Mouse (Mus musculus): ENCODE data around the gene Rubcn. TPM values are rescaled to one million over a fixed set of nuclear protein-coding genes. Genes with fewer than 3 reads are reported as not detected.

Rubcn gene
- polyA plus RNA-seq, 1 experiment from 2014 or later, result 26.1 TPM

DNA sequence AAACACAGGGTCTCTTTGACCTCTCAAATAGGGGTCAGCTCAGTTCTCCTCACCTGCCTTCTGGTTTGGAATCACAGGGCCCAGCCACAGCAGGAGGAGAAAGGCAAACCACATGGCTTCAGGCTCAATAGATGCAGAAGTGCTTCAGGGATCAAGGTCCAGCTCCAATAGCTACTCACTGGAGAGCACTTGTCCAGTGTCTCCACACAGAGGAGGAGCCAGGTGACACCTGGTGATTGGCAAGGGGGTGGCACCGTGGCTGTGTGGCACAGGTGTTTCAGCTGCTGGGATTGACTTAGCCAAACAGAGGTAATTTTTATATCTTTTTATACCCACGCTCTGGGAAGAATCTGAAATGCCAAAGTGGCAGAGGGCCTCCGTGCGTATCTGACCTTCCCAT lies 67.2 kb downstream of the Rubcn start, which contains the start of gene Smbd1:
Smbd1 (minus strand) TSS at position 157 of the 400 bp plus-strand sequence.
- no peak within 1 kb of the TSS for H3K27ac ChIP-seq
- no peaks in the 10 kb centered on the region for H3K27me3 ChIP-seq
- H3K4me3 ChIP-seq, result no peak within 1 kb of the TSS
- no peaks in the 10 kb centered on the region for H3K9me3 ChIP-seq
- H3K9ac ChIP-seq, result no peak within 1 kb of the TSS
- WGBS, result 91% methylated on average over 4 of the region's 4 CpGs
- no peak for ATAC-seq (ENCODE audit: low FRiP score)
- no peak within 1 kb of the TSS for H3K4me2 ChIP-seq
- H3K4me1 ChIP-seq (replicated peaks), result peaks cover 10% of the 10 kb centered on the region
- H3K36me3 ChIP-seq, result no peaks in the 10 kb centered on the region

DNA sequence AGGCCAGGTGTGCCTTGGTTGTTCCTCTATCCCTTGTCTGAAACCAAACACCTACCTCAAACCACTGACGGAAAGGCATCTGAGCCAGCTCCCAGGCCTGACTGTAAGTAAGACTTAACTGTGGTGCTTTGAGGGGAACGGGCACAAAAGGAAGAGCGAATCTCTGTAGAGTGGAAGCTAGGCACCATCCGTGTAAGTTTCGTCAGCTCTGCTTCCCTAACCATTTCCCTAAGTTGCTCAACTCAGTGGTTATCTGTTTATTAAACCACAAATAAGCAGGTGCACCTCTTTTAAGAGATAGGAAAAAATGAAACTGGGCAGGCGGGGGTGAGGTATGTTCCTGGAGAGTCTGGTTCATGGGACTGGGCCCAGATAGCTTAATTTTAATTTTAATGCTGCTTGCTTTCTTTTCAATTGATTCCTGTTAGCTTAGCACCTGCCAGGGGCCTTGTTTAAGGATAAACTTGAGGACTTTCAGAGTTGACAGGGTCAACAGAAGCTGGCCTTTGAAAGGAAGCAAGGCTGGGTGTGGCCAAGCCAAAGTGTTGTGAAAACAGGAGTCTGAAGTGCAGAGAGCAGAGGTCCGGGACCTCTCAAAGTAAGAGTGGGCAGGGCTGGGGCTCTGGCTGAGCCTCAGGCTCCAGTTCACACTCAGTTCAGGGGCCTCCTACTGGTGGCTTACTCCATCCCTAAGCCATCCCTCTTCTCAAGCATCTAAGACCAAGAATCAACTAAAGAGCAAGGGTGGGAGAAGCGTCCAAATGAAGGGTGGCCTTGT lies 70.0 kb downstream of the Rubcn start:
- H3K4me3 ChIP-seq, result no peak overlapping the region
- H3K27ac ChIP-seq, result no peak overlapping the region
- WGBS, result 58% methylated on average over 8 of the region's 8 CpGs
- no peak overlapping the region for H3K4me2 ChIP-seq
- no peaks in the 10 kb centered on the region for H3K36me3 ChIP-seq
- H3K4me1 ChIP-seq (replicated peaks), result peaks cover 10% of the 10 kb centered on the region
- no peaks in the 10 kb centered on the region for H3K27me3 ChIP-seq
- ATAC-seq (ENCODE audit: low FRiP score), result no peak
- no peaks in the 10 kb centered on the region for H3K9me3 ChIP-seq
- no peak overlapping the region for H3K9ac ChIP-seq

DNA sequence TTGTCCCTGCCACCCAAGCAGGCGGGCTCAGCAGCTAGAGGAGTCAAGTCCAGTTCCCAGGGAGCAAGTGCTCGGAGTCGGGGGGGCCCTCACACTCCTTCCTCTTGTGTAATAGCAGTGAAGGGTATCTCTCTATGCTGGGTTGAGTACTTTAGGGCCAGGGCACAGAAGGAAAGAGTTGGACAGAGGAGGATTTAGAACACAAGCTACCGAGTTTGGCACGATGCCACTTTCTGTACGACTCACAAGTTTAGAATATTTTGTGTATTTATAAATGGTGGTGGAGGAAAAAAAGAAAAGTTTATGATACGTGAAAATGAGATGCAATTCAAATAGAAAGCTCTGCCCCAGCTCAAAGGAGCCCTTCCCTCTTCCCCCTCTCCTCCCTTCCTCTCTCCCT lies 72.4 kb downstream of the Rubcn start:
- Histone ChIP-seq H3K27ac (no peak overlapping the region; the same call in 1 of the 2 replicates), H3K9ac (no peak overlapping the region), H3K4me1 (replicated peaks) (peaks cover 13% of the 10 kb centered on the region), H3K4me2 (no peak overlapping the region), H3K36me3 (no peaks in the 10 kb centered on the region), H3K9me3 (no peaks in the 10 kb centered on the region), H3K4me3 (no peak overlapping the region), H3K27me3 (no peaks in the 10 kb centered on the region)
- no peak for ATAC-seq (ENCODE audit: low FRiP score)
- 84% methylated on average over 7 of the region's 7 CpGs for WGBS

DNA sequence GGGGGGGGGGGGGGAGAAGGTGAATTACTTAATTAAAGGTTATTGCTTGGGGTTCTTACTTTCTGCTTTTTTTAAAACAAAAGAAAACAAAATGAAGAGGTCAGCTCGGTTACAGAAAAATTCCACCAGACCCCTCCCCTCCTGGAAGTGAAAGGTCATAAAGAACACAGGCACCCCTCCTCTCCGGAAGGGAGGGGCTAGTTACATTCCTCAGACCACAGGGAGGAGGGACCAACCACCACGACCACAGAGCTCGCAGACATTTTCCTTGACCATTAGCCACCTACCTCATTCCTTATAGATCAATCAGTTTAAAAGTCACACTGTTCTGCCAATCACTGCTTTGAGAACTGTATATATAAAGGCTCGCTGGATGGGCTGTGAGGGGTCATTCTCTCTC lies 73.7 kb downstream of the Rubcn start:
- WGBS, result 46% methylated on average over 5 of the region's 5 CpGs
- H3K4me2 ChIP-seq, result no peak overlapping the region
- H3K9me3 ChIP-seq, result no peaks in the 10 kb centered on the region
- H3K36me3 ChIP-seq, result no peaks in the 10 kb centered on the region
- no peak for ATAC-seq (ENCODE audit: low FRiP score)
- H3K4me3 ChIP-seq, result no peak overlapping the region
- H3K27ac ChIP-seq, result no peak overlapping the region
- H3K27me3 ChIP-seq, result no peaks in the 10 kb centered on the region
- peaks cover 13% of the 10 kb centered on the region for H3K4me1 ChIP-seq (replicated peaks)
- H3K9ac ChIP-seq, result no peak overlapping the region

DNA sequence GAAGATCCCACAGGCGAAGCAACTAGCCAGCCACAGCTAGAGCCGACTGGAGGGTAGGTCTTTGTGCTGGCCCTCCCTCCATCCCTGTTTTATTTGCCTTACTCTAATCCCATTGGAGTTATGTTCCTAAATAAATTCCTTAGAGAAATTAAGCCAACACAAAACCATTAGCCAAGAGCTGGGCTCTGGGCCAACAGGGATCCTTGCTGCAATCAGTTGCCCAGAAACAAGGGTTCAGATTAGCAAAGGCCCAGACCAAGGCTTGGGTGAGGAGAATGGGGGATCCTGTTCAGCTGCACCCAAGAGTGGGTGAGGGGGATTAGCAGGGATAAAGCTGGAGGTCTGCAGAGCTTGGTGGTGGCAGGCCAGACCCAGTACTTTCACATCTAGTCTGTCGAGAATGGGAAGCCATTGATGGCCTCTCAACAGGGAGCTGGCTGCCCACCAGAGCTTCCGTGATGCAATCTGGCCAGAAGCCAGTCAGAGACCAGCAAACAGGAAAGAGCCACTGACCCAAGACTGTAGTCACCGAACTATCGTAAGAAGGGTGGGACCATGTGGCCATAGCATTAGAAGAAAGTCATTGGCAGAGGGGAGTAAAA lies 74.2 kb downstream of the Rubcn start:
- ATAC-seq (ENCODE audit: low FRiP score), result peak; percentile 82
- H3K27ac ChIP-seq, result peak overlapping the region; percentile 55; the same call in 1 of the 2 replicates
- no peaks in the 10 kb centered on the region for H3K27me3 ChIP-seq
- peaks cover 13% of the 10 kb centered on the region for H3K4me1 ChIP-seq (replicated peaks)
- no peak overlapping the region for H3K9ac ChIP-seq
- H3K9me3 ChIP-seq, result no peaks in the 10 kb centered on the region
- no peak overlapping the region for H3K4me3 ChIP-seq
- H3K36me3 ChIP-seq, result no peaks in the 10 kb centered on the region
- no peak overlapping the region for H3K4me2 ChIP-seq
- 63% methylated on average over 6 of the region's 6 CpGs for WGBS

DNA sequence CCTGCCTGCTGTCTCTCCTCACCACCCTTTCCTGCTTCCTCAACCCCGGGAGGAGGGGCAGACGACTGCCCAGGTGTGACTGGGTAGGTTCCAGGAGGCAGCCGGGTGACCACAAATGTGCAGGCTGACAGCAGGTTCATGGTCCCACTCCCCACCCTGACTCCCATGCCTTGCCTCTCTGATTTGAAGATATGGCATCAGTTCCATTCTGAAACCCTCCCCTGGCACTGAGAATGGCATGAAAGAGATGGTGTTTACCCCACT lies 80.2 kb downstream of the Rubcn start, which contains the start of gene Muc20:
Muc20 (minus strand) TSS at position 10 of the 264 bp plus-strand sequence.
- WGBS, result 85% methylated on average over 3 of the region's 3 CpGs
- Histone ChIP-seq H3K4me1 (replicated peaks) (peaks cover 8% of the 10 kb centered on the region; the same call in 1 of the 2 replicates), H3K9me3 (no peaks in the 10 kb centered on the region), H3K36me3 (no peaks in the 10 kb centered on the region), H3K4me3 (no peak within 1 kb of the TSS), H3K27me3 (no peaks in the 10 kb centered on the region), H3K9ac (no peak within 1 kb of the TSS), H3K27ac (no peak within 1 kb of the TSS), H3K4me2 (no peak within 1 kb of the TSS)
- ATAC-seq (ENCODE audit: low FRiP score), result no peak

DNA sequence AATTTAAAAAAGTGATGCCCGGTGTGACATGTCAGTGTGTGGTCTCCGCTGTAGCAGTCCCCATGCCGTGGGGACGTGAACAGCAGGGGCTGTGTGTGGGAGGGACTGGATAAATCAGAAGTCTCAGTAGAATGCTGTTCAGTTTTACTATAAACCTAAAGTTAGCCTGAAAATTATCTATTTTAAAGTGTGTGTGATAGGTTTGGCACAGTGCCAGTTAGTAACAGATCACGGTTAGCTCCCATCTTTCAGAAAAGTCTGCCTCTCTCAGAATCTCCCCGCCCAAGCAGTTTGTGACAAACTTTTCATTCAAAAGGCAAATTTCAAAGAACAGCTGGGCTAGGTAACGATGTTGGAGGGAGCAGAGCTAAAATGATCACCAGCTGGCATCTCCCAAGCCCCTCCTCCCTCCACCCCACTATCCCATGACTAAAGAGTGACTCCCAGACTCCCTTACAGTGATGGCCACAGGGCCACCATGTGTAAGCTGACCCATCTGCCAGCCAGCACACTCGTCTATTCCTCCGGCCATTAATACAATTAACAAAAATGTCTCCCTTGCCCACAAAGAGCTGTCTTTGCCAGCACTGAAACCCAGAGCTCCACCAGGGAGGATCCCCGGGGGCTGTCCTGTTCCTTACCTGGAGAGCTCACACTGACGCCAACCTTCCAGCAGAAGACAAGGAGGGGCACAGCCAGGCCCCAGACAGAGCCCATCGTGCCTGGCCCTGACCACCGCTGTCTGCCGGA lies 80.7 kb downstream of the Rubcn start:
- H3K4me3 ChIP-seq, result no peak overlapping the region
- H3K27me3 ChIP-seq, result no peaks in the 10 kb centered on the region
- 67% methylated on average over 14 of the region's 14 CpGs for WGBS
- no peak overlapping the region for H3K9ac ChIP-seq
- no peak overlapping the region for H3K27ac ChIP-seq
- H3K36me3 ChIP-seq, result no peaks in the 10 kb centered on the region
- H3K4me2 ChIP-seq, result no peak overlapping the region
- no peaks in the 10 kb centered on the region for H3K9me3 ChIP-seq
- no peak for ATAC-seq (ENCODE audit: low FRiP score)
- H3K4me1 ChIP-seq (replicated peaks), result peaks cover 8% of the 10 kb centered on the region; the same call in 1 of the 2 replicates

DNA sequence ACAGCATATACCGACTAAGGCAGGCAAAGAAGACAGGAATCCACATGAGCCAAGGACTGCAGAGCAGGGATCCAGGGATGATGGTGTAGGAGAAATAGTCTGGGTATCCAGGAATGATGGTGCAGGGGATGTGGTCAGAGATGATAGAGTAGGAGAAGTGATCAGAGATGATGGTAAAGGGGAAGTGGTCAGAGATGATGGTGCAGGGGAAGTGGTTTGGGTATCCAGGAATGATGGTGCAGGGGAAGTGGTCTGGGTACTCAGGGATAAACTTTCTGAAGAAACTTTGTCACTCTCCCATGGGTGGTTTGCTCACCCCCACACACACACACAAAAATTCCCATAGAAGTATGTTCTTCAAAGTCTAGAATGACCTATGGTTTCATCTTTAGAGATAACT lies 82.4 kb downstream of the Rubcn start:
- 88% methylated on average over 1 of the region's 1 CpGs for WGBS
- Histone ChIP-seq H3K4me3 (no peak overlapping the region), H3K9me3 (no peaks in the 10 kb centered on the region), H3K4me1 (replicated peaks) (peaks cover 8% of the 10 kb centered on the region; the same call in 1 of the 2 replicates), H3K36me3 (no peaks in the 10 kb centered on the region), H3K27me3 (no peaks in the 10 kb centered on the region), H3K4me2 (no peak overlapping the region), H3K9ac (no peak overlapping the region), H3K27ac (no peak overlapping the region)
- no peak for ATAC-seq (ENCODE audit: low FRiP score)

DNA sequence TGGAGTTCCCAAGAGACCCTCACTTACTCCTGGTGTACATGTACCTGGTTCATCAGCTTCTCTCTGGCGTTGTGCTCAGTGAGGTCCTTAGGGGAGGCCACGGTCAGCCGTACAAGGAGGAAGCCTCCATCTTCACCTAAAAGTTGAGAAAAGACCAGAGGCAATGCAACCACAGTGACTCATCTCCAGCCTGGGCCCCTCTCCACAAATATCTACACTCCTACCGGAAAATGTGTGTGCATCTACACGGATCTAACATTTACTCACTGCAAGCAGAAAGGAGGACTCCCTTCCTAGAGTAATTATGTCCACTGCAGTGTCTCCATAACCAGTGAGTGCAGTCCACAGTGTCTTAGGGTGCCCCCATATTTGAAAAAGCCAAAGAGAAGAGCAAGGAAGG lies 87.5 kb downstream of the Rubcn start:
- no peak for ATAC-seq (ENCODE audit: low FRiP score)
- no peak overlapping the region for H3K27ac ChIP-seq
- 0 out of 2 replicates have a peak, but pooled peaks cover 2% of the 10 kb centered on the region for H3K4me1 ChIP-seq (replicated peaks)
- H3K4me3 ChIP-seq, result no peak overlapping the region
- 92% methylated on average over 5 of the region's 5 CpGs for WGBS
- no peaks in the 10 kb centered on the region for H3K36me3 ChIP-seq
- H3K9ac ChIP-seq, result no peak overlapping the region
- H3K9me3 ChIP-seq, result 0 out of 2 replicates have a peak, but pooled peaks cover 7% of the 10 kb centered on the region
- no peak overlapping the region for H3K4me2 ChIP-seq
- H3K27me3 ChIP-seq, result no peaks in the 10 kb centered on the region

DNA sequence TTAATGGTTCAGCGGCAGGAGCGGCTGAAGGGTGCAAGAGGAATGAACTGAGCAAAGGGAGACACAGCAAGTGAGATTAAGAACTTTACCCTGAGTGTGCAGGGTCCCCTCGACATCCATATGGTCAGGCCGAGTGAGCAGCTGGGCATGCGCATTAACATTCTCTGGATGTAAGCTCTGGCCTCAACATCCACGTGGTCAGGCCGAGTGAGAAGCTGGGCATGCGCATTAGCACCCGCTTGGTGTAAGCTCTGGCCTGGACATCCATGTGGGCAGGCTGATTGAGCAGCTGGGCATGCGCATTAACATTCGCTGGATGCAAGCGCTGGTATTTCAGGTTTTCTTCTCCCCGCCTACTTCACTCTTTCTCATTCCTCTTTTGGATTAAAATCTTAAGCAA lies 92.7 kb downstream of the Rubcn start:
- 0 out of 2 replicates have a peak, but pooled peaks cover 7% of the 10 kb centered on the region for H3K9me3 ChIP-seq
- 0 out of 2 replicates have a peak, but pooled peaks have one; percentile 36 for ATAC-seq (ENCODE audit: low FRiP score)
- no peak overlapping the region for H3K9ac ChIP-seq
- no peak overlapping the region for H3K4me3 ChIP-seq
- WGBS, result 63% methylated on average over 13 of the region's 13 CpGs
- no peak overlapping the region for H3K27ac ChIP-seq
- no peak overlapping the region for H3K4me2 ChIP-seq
- H3K36me3 ChIP-seq, result no peaks in the 10 kb centered on the region
- H3K4me1 ChIP-seq (replicated peaks), result peaks cover 16% of the 10 kb centered on the region
- H3K27me3 ChIP-seq, result no peaks in the 10 kb centered on the region

DNA sequence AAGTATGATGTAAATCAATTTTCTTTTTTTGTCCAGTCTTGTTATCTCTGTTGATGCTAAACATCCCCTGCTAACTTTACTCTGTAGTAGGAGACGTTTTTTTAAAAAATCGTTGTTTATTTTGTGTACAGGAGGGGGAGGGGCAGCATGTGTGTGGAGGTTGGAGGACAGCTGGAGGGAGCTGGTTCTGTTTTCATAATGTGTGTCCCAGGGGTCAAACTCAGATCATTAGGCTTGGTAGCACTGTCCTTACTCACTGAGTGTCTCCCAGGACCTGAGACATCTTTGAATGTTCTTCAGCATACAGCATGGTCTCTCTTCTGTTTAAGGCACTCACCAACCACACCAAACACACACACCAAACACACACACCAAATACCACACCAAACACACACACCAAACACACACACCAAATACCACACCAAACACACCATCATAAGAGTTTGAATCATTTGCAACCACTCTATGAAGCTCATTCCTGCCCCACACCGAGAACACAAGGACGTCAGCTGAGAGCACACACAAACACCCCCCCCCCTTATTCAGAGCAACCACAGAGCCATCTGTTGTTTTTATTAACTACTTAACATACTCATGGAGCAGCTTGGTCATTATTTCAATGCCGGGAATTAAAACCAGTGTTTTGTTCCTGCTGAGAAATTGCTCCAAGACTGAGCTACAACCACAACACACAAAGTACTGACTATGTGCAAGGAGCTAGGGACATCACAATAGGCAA lies 94.1 kb downstream of the Rubcn start:
- H3K4me2 ChIP-seq, result no peak overlapping the region
- H3K4me1 ChIP-seq (replicated peaks), result peaks cover 22% of the 10 kb centered on the region
- no peak overlapping the region for H3K9ac ChIP-seq
- no peaks in the 10 kb centered on the region for H3K27me3 ChIP-seq
- no peak for ATAC-seq (ENCODE audit: low FRiP score)
- WGBS, result 41% methylated on average over 5 of the region's 5 CpGs
- no peak overlapping the region for H3K4me3 ChIP-seq
- H3K27ac ChIP-seq, result 0 out of 2 replicates have a peak overlapping the region, but pooled peaks have one; percentile 35
- H3K9me3 ChIP-seq, result 0 out of 2 replicates have a peak, but pooled peaks cover 3% of the 10 kb centered on the region
- no peaks in the 10 kb centered on the region for H3K36me3 ChIP-seq

DNA sequence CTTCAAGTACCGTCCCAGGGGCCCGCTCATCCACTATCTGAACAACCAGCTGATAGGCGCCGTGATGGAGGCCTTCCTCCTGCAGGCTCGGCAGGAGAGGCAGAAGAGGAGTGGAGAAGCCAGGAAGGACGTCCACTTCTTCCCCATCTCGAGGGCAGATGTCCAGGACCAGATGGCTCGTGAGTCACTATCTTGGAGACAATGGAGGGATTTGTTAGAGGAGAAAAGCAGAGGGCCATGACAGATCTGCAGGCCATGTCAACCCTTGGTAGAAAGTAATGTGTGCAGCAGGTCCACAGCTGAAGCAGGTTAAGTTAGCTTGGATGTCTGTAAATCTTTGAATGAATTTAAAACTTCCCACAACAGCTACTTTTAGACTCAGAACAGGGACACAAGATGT lies 98.6 kb downstream of the Rubcn start:
- ATAC-seq (ENCODE audit: low FRiP score), result no peak

More for the DNA sequence above, 98.6 kb downstream of the Rubcn start:
- H3K36me3 ChIP-seq, result no peaks in the 10 kb centered on the region
- H3K4me1 ChIP-seq (replicated peaks), result peaks cover 18% of the 10 kb centered on the region
- H3K4me2 ChIP-seq, result no peak overlapping the region
- no peak overlapping the region for H3K4me3 ChIP-seq
- no peak overlapping the region for H3K9ac ChIP-seq
- no peak overlapping the region for H3K27ac ChIP-seq
- WGBS, result 43% methylated on average over 8 of the region's 8 CpGs
- H3K9me3 ChIP-seq, result no peaks in the 10 kb centered on the region
- H3K27me3 ChIP-seq, result no peaks in the 10 kb centered on the region
